Mouse (Mus musculus): ENCODE measurements around the gene 6030452D12Rik. TPM values are rescaled to one million over a fixed set of nuclear protein-coding genes. Genes with fewer than 3 reads are reported as not detected.

Gene 6030452D12Rik
- total RNA-seq, 2 experiments from 2014 or later = not detected

DNA sequence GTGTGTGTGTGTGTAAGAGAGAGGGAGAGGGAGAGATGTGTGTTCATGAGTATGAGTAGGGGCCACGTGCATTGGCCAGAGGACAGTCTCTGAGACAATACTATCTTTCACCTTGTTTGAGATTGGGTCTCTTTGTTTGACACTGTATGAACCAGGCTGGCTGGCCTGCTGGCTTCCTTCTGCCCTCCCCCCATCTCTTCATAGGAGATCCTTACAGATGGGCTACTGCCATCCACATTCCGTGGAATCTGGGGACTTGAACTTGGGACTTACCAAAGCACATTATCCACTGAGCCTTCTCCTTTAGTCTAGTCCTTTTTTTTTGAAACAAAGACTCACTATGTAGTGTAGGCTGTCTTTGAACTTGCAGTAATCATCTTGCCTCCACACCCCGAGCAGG lies 8.1 kb downstream of the 6030452D12Rik start:
- Histone ChIP-seq H3K27ac (no peak overlapping the region), H3K4me3 (no peak overlapping the region)
- no peak for TF ChIP-seq CTCF (IDR thresholded peaks at IDR 0.05)
- no peak for DNase-seq
- intact Hi-C loops (cut with DNase I) = no loop called here

DNA sequence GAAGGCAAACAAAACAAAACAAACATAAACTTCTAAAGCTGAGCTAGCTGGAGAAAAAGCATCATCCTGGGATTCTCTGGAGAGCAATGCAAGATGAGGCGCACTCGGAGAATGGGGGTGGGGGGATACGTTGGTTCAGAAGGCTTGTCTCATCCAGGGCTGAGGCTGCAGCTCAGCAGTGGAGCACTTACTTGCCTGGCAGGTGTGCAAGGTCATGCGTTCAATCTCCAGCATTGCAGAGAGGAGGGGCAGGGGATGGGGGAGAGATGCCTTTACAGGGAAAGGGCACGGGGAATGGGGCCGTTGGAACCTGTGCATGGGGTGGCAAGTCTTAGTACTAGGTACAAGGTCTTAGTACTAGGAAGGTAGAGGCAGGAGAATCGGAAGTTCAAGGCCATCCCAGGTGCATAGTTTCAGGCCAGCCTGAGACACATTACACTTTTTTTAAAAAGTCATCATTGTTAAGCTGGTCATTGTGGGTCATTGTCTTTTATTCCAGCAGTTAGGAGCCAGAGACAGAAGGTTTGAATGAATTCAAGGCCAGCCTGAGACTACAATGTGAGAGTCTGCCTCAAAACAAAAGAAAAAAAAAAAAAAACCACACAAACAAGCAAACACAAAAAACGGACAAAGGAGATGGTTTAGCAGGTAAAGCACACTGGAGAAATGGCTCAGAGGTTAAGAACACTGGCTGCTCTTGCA lies 8.9 kb downstream of the 6030452D12Rik start:
- no peak for TF ChIP-seq CTCF (IDR thresholded peaks at IDR 0.05)
- no peak overlapping the region for H3K4me3 ChIP-seq
- no peak for DNase-seq
- intact Hi-C loops (cut with DNase I) = no loop called here
- no peak overlapping the region for H3K27ac ChIP-seq

DNA sequence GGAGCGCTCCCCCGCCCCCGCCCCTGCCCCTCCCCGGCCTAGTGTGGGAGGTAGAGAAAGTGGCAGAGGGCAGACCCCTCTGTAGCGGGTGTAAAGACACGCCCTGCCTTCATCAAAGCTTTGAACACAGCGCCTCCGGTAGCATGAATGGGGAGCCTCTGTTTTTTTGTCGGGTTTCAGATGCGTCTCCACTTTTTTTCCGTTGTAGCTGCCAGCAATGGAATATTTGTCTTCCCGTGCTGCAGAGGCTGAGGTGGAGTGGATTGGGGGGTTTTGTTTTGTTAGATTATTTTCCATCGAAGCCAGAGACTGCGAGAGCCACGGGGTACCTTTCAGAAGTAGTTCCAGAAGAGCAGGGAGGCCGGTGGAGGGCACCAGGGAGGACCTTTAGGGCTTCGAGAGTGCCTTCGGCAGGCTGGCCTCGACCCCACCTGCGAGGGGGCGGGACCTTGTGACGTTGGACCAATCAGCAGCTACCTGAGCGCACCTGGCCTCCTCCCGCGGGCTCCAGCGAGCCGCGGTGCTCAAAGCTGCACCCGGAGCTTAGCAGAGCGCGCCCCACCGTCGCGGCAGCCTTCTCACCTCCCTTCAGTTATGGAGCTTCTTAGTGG lies 10.1 kb downstream of the 6030452D12Rik start, which contains the start of gene Cdh3:
Cdh3 (plus strand) TSS at position 527 of the 611 bp plus-strand sequence.
- H3K4me3 ChIP-seq = peak within 1 kb of the TSS; percentile 65
- intact Hi-C loops (cut with DNase I) = no loop called here
- peak; percentile 33 for DNase-seq
- TF ChIP-seq CTCF (IDR thresholded peaks at IDR 0.05) = no peak
- H3K27ac ChIP-seq = no peak within 1 kb of the TSS

DNA sequence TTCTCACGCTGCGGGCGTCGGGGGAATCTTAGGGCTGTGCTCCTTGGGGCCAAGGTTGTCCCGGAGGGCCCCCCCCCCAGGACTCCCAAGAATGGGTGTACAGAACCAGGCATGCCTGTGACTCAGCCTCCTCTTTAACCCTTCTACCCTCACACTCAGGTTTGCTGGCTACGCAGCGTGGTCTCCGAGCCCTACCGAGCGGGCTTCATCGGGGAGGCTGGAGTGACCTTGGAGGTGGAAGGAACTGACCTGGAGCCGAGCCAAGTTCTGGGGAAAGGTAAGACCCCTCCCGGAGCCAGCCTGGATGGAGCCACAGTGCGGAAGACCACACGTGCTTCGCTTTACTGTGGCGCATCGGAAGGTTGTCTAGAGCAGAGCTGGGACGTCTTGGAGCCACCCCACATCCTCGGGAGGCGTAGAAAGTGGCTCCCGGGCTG lies 10.8 kb downstream of the 6030452D12Rik start:
- DNase-seq = no peak
- Histone ChIP-seq H3K4me3 (peak overlapping the region; percentile 65), H3K27ac (no peak overlapping the region)
- intact Hi-C loops (cut with DNase I) = no loop called here
- TF ChIP-seq CTCF (IDR thresholded peaks at IDR 0.05) = no peak

DNA sequence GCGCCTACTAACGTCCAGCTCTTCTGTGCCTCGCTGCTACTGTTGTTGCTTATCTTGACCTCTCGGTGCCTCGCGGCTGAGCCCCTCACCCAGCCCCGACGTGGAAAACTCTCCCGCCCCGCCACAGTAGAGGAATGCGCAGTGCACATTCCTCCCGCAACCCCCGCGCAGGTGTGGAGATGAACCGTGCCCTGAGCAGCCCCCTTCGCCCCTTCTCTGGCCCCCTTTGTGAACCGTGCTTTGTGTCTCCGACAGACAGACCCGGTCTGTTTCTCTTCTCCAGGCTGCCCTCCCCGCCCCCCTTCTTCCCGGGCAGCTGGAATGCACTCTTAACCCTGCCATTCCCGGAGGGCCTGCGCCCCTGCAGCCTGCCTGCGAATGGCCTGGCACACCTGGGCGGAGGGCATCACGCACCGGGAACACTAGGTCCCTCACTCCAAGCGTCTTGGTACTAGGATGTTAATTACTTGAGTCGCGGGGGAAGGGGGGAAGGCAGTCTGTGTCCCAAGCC lies 11.3 kb downstream of the 6030452D12Rik start:
- DNase-seq = no peak
- Histone ChIP-seq H3K4me3 (peak overlapping the region; percentile 65), H3K27ac (no peak overlapping the region)
- TF ChIP-seq CTCF (IDR thresholded peaks at IDR 0.05) = no peak
- intact Hi-C loops (cut with DNase I) = no loop called here

DNA sequence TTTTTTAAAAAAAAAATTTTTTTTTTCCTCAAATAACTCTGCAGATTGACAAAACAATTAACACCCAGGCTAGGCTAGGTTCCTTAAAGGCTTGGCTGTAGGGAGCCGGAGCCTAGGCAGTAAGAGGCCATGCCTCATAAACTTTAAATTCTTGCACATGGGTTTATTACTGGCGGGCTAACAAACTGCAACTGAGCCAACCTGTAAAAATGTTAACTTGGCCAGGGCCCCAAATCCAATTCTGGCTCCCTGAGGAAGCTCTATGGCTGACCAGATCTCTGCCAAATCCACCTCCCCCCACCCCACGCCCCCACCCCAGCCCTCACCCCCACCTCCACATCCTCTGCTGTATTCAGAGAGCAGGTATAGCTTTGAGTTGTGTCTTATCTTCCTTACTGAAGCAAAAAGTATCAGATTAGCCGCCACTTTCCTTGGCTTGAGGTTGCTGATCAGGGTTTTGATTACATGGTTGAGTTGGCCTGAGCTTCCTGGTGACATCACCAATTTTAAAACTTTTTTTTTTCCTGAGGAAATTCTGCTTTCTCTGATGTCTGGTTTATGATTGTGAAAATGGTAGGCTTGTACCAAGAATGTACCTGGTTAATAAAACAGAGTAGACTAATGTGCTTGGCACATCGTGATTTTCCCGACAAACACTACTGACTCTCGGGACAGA lies 12.3 kb downstream of the 6030452D12Rik start:
- intact Hi-C loops (cut with DNase I) = no loop called here
- TF ChIP-seq CTCF (IDR thresholded peaks at IDR 0.05) = no peak
- no peak for DNase-seq
- Histone ChIP-seq H3K4me3 (no peak overlapping the region), H3K27ac (no peak overlapping the region)

DNA sequence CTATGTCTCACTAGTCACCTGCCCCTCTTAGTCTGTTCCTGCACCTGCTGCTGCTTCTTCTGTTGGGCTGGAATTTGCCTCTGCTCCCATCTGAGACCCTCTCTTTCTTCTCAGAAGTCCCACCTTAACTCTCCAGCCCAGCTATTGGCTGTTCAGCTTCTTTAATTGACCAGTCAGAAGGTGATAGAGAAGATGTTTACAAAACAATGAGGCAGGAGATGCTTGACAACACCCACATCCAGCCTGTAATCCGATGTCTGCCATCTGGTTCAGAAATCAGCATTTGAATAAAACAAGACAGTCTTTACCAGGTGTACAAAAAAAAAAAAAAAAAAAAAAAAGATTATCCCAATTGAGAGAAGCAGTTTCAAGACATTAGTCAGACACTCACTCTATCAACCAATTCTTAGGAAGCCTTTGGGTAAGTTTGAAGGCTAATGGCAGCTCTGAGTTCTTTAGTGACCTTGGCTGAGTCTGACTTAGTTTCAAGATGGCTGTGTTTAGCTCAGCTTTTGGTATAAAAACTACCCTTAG lies 15.7 kb downstream of the 6030452D12Rik start:
- TF ChIP-seq CTCF (IDR thresholded peaks at IDR 0.05) = no peak
- intact Hi-C loops (cut with DNase I) = no loop called here
- Histone ChIP-seq H3K27ac (no peak overlapping the region), H3K4me3 (no peak overlapping the region)
- DNase-seq = no peak

DNA sequence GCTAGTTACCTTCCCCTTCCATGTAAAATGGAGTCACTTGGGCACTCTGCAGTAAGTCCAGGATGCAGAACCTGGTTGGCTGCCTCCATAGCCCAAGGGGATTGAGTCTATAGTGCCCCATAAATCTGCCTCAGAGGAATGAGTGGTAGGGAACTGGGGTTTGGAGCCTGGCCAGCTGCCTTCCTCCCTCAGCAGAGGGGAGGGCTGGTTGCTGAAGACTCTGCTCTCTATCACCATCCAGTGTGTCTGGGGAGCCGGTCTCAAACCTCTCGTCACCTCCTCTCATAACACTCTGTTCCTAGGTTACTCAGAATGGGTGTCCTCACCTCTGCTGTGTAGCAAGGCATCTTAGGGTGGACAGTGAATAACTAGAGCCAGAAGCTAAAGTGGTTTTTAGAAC lies 16.3 kb downstream of the 6030452D12Rik start:
- no peak for TF ChIP-seq CTCF (IDR thresholded peaks at IDR 0.05)
- H3K27ac ChIP-seq = no peak overlapping the region
- intact Hi-C loops (cut with DNase I) = no loop called here
- H3K4me3 ChIP-seq = no peak overlapping the region
- no peak for DNase-seq

DNA sequence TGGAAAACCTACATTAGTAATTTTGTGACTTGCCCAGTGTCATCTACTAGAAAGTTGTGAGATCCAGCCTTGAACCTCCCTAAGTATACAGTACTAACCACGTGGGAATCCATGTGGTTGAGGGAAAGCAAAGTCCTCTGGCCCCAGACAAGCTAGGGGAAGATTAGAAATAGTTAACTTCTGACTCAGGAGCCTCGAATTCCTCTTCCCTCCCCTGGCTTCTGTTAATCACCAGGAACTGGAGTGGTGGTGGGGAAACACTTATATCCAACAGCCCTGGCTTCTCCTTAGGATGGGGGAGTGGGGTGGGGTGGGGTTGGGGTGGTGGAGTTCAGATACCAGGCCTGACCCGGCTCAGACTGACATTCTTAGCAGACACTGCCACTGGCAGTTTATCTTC lies 18.4 kb downstream of the 6030452D12Rik start:
- no peak overlapping the region for H3K27ac ChIP-seq
- no peak overlapping the region for H3K4me3 ChIP-seq
- no peak for DNase-seq
- no peak for TF ChIP-seq CTCF (IDR thresholded peaks at IDR 0.05)
- intact Hi-C loops (cut with DNase I) = no loop called here

DNA sequence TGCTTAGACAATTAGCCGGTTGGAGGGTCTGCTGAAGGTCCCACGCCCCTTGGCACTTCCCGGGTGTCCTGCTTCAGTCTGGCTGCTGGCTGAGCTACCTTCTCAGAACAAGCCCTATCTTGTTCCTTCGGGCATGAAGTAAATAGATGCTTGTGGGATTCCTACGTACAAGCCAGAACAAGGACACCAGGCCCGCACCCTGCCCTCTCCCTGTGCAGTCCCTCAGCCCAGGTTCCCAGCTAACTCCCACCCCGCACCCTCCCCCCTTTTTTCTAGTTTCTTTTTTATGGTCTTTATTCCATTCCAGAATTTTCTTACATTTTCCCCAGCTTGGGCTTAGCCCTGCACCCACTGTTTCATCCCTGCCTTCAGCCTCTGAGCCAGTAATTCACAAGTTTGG lies 20.3 kb downstream of the 6030452D12Rik start:
- Histone ChIP-seq H3K27ac (no peak overlapping the region), H3K4me3 (no peak overlapping the region)
- no peak for TF ChIP-seq CTCF (IDR thresholded peaks at IDR 0.05)
- intact Hi-C loops (cut with DNase I) = no loop called here
- DNase-seq = no peak

DNA sequence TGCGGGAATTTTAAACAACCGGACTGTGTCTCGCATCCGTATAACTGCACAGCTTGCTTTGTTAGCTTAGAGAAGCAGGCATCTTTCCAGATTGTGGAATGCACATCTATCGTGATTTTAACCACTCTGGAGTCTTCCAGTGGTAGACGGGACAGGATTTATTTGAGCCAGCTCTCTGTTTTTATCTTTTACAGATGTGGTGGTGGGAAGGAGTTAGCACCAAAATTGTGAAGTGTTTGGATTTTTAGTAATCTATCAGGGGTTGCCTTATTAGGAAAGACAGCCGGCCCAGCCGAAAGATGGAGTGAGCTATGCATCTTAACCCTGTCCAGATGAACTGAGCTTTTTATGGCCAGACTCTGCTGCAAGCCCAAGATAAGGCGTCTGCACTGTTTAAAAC lies 21.5 kb downstream of the 6030452D12Rik start:
- DNase-seq = no peak
- Histone ChIP-seq H3K4me3 (no peak overlapping the region), H3K27ac (no peak overlapping the region)
- intact Hi-C loops (cut with DNase I) = no loop called here
- no peak for TF ChIP-seq CTCF (IDR thresholded peaks at IDR 0.05)

DNA sequence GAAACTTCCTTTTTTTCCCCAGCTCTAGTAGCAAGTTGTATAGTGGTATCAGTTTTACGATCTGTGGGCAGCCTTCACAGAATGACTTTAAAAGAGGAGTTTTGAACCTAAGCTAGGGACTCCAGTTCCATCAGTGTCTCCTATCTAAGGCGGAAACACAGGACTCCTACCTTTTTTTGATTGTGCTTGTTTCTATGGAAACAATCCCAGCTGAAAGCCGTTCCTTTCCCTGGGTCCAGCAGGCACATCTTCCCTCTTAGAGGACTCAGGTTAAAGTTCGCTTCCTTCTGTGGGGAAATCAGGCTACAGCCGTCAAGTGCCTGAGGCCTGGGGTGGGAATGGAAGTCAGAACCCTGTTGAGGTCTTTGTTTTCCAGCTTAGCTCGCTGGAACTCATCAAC lies 26.4 kb downstream of the 6030452D12Rik start:
- intact Hi-C loops (cut with DNase I) = no loop called here
- TF ChIP-seq CTCF (IDR thresholded peaks at IDR 0.05) = no peak
- H3K27ac ChIP-seq = no peak overlapping the region
- DNase-seq = no peak
- no peak overlapping the region for H3K4me3 ChIP-seq
